Mouse (Mus musculus): Measurements from ENCODE around the gene Mipol1.

Gene Mipol1

DNA sequence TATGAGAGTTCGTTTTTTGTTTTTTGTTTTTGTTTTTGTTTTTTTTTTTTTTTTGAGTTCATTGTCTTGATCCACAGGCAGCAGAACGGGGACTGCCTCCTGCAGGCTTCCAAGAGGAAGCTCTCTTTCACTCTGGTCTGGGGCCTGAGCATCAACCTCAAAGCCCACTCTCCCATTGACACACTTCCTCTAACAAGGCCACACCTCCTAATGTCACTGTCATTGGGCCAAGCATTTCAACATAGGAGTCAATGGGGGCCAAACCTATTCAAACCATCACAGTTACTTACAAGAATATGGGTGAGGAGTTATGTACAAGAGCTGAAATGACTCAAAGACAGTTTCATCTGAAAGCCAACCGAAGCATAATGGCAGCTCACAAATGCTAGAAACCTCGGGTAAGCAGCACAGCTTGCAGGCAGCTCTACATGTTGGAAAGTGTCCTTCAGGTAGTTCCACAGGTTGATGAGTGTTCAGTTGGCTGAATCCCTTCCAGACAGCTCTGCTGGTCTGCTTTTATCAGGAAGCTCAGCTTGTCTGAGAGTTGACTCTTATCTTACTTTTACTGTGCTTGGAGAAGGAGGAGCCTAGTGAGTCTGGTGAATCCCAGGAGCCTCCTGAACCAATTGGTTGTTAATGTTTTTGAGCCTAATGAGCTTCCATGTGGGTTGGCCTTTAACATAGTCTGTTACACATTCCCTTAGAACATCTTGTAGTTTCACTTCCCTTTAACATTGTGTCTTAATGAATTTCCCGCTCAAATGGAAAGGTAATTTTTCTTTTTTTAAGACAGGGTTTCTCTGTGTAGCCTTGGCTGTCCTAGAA, 13.7 kb downstream of the Mipol1 start:
- DNase-seq (ENCODE audit: low spot score), result no peak

DNA sequence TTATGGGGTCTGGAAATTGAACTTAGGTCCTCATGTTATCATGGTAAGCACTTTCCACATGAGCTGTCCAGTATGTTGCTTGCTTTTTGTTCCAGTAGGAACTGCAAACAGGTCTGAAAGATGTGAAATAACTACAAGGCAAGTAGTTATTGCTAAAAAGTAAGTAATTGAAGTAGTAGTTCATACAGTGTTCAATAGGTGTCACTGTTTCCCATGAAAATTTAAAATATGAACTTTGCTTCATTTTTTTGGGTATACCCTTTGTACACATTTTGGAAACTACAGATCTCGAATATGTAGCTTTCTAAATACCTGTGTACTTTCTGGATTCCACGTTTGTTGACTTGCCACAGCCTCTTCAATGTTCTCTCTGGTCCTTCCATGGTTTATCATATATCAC, 28.3 kb downstream of the Mipol1 start:
- DNase-seq (ENCODE audit: low spot score), result no peak

DNA sequence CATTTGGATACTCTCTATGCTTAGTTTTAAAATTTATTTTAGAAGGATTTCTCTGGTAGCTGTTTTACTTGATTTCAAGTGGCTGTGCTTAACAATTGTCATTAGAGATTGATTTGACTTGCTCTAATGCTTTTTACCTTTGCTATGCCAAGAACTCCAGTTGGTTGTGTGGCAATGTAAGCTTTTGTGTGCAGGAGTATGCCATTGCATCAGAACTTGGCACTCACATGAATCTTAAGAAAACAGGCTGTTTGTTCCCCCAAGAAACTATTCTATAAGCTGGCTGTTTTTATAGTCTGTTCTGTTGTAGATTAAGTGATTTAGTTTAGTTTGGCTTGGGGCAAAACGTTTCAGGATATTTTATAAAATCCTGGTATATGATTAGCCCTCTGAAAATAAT, 45.2 kb downstream of the Mipol1 start:
- DNase-seq (ENCODE audit: low spot score), result no peak

DNA sequence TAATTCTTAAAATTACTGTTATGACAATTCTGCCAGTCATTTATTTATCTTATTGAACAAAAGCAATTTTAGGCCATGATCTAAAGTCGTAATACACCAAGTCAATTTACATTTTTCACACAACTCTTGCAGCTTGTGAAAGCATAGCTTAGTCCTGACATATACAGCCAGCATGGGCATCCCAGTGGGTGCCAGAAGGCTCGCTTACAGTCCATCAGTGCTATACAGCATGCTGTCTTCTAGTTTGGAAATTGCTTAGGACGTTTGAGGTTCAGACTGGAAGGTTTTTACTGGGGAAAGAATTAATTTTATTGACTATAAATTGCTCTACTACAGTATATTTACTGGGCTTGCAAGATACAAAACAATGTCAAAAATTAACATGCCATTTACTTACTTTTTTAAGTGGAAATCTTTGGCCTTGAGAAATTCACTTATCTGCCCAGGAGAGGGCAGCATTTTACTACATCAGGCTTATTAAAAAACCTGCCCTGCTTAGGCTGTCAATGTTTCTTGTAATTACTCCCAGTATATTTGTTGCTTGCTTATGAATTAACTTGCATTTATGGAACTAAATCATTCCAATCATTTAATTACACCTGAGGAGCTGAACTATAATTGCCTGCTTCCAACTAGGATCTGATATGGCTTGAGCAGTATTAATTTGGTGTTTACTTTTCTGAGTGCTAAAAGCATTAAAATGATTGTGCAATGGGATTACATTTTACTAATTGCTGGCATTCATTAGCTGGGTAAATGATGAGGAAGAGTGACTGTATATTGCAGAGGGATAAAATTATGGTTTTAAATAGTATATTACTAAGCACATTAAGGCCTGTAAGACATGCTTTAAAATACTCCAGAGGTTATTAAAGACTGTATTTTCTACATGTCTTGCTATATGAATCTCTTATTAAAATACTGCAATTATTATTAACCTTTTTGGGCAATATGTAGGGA, 51.2 kb downstream of the Mipol1 start:
- DNase-seq (ENCODE audit: low spot score), result no peak

DNA sequence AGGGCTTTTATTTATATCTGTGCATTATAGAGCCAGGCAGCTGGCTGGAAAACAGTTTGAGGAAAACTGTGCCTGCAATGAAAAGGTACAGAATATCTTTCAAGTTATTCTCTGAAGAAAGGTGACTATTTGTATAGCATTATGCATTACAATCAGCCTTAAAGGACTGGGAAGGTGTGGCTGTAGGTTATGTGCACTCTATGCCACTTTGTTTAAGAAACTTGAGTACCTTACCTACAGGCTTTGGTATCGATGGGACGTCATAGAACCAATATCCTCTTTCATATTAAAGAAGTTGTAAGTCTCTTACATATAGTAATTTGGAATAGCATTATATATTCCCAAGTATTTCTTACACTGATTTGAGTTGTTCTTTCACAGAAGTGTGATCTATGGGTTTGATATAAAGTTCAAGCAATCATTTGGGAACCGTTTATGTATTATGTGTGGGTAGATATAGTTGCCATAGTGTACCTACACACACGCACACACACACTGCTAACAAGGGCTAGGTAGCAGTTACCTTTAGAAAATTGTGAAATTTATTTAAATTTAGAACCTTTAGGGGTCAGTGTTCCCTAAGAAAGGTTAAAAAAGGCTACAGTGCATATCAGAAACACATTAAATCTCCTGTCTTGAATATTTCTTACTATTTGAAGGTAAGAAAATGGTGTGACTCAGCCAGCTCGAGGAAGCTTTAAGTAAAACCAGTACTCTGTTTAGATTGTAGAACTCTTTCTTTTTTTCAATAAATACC, 55.3 kb downstream of the Mipol1 start:
- no peak for DNase-seq (ENCODE audit: low spot score)

DNA sequence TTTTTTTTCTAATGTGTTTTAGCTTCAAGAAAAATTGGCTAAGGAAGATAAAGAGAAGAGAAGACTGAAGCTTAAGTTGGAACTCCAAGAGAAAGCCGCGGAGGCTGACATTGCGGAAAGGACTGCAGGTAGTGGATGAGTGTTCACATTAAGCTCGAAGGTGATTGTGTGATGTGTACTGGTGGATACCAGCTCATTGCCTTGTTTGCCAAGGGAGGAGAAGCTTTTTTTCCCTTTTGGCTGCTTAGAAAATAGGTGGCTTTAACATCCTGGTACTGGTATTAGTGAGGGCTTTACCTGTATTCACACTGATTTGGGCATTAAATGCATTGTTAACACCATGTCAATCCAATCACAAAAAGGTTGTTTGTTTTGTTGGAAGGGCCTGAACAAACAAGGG, 77.1 kb downstream of the Mipol1 start:
- no peak for DNase-seq (ENCODE audit: low spot score)

DNA sequence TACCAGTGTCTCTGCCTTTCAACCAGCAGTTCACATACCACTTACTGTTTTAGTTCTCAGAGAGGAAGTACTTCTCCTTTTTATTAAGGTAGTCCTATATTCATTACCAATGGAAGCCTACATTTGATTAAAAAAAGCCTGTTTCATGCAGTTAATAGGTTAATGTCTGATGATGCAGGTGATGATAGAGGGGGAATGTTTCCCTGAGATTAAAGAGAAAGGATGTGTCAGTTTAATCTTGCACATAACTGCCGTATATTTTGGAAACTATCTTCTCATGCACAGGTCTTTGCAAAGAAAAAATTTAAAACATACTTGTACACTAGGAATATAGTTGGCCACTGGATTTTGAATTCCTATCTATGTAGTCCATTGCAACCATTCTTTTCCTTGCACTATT, 77.5 kb downstream of the Mipol1 start:
- no peak for DNase-seq (ENCODE audit: low spot score)

DNA sequence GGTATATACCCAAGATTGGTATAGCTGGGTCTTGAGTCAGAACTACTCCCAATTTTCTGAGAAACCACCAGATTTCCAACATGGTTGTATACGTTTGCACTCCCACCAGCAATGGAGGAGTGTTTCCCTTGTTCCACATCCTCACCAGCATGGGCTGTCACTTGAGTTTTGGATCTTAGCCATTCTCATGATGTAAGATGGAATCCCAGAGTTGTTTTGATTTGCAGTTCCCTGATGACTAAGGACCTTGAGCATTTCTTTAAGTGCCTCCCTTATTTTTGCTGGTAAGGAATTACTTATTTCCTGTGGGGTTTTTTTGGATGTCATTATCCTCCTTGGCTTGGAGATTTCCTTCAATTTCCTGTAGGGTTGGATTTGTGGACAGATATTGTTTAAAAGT, 108.8 kb downstream of the Mipol1 start:
- no peak for DNase-seq (ENCODE audit: low spot score)

DNA sequence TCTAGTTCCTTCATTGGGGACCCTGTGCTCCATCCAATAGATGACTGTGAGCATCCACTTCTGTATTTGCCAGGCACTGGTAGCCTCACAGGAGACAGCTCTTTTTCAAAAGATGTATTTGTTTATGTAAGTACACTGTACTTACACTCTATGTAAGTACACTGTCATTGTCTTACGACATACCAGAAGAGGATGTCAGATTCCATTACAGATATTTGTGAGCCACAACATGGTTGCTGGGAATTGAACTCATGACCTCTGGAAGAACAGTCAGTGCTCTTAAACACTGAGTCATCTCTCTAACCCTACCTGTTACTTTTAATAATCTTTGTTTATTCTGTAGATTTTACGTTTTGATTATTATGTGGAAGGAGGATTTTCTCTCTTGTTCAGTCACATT, 109.9 kb downstream of the Mipol1 start:
- no peak for DNase-seq (ENCODE audit: low spot score)

DNA sequence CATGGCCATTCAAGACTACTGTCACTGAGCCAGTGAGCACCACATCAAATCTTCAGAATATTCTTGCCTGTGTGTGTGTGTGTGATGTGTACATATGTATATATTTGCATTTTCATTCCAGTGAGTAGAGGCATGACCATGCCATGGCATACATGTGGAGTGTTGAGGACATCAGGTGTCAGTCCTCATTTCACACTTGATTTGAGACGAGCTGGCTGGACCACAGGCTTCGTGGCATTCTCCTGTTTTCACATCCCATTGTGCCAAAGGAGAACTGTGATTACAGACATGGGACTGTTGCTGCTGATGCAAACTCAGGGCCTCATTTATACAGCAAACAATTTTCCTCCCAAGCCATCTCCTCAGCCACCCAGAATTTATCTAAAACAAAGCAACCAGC, 132.5 kb downstream of the Mipol1 start:
- no peak for DNase-seq (ENCODE audit: low spot score)

DNA sequence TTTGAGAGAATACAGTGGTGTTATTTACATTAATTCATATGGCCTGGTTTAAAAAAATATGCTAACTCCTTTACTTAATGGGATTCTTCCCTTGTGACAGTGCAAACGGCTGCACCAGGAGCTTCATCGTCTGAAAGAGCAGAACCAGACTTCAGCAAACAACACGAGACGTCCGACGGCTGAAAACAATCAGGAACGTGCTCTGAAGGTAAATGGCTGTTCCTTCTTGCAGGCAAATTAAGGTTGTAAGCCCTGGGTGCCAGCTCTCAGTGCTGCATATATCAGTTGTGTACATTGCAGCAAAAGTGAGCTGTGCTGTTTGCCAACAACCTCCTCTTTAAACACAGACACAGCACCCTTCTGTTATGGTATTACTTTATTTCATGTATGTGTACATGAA, 133.8 kb downstream of the Mipol1 start:
- no peak for DNase-seq (ENCODE audit: low spot score)

DNA sequence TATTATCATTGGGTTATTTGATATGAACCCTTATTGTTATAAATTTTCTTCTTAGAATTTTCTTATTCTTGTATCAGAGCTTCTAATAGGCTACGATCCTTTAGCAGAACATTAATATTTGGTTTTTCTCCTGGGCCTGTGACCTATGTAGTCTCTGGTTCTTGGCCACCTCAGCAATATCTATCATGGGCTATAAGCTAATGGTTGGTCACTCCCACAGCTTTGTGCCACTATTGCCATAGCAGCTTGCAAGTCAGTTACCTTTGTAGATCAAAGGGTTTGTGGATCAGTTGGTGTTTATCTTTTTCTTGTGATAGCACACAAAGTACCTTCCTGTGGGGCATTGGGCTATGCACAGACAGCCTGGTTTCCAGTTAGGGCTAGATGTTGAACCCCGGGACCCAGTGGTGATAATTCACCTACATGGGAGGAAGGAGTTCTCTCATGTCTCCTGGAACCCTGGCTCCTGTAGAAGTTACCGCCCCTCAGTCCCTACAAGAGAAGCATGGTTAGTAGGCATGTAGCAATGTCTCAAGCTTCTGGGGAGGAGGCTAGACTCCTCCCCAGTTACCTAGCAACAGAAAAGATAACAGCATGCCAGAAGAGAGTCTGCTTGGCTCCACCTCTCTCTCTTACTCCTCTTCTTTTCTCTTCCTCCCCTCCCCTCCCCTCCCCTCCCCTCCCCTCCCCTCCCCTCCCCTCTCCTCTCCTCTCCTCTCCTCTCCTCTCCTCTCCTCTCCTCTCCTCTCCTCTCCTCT, 141.7 kb downstream of the Mipol1 start:
- DNase-seq (ENCODE audit: low spot score), result no peak

DNA sequence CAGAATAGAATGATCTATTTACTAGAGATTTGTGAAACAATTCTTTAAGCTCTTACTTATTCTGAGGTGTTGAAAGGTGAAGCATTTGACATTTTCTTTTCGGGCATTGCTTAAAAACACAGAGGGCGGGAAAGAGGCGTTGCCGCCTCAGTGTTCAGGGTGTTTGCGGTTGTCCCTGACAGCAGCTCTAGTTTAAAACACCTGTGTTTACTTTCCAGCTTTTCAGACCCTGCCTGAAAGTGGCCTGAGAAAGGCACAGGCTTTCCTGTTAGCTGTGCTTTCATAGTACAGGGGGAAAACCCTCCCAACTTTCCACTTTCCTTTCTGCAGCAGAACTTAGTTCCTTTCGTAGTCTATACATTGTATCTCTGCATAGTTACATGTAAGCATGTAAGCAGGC, 152.6 kb downstream of the Mipol1 start:
- no peak for DNase-seq (ENCODE audit: low spot score)

DNA sequence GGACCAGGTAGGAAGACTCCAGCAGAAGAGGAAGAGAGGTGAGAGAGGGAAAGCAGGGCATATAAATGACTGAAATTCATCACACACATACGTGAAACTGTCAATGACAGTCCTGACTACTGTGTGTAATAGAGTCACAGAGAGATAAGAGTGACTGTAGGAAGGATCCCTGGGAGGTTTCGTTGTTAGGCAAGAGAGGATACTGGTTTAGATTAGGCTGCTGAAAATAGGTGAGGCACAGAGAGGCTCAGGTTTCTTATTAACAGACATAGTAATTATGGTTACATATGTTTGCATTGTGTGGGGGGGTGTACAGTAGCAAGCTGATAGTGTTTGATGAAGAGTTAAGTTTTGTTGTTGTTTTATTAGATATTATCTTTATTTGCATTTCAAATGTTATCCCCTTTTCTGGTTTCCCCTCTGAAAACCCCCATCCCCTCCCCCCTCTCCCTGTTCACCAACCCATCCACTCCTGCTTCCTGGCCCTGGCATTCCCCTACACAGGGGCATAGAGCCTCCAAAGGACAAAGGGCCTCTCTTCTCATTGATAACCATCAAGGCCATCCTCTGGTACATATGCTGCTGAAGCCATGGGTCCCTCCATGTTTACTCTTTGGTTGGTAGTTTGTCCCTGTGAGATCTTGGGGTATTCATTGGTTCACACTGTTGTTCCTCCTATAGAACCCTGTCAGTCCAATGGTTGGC, 157.5 kb downstream of the Mipol1 start:
- DNase-seq (ENCODE audit: low spot score), result no peak

DNA sequence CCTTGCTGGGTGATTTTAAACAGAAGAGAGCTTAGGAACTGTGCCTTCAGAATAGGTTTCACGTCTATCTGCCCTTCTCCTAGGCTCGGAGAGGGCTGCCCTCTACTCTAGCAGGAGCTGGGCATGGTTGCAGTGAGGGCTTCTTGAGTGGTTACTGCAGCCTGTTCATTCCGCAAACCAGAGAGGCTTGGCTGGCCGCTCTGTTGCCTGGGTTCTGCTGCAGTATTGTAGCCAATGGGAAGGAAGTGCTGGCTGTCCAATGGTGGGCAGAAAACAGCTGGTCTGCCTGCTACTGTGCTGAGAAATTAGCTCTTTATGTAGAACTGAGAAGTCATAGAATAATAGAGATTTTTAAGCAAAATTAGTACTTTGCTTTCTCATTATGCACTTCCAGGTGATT, 169.3 kb downstream of the Mipol1 start:
- no peak for DNase-seq (ENCODE audit: low spot score)

DNA sequence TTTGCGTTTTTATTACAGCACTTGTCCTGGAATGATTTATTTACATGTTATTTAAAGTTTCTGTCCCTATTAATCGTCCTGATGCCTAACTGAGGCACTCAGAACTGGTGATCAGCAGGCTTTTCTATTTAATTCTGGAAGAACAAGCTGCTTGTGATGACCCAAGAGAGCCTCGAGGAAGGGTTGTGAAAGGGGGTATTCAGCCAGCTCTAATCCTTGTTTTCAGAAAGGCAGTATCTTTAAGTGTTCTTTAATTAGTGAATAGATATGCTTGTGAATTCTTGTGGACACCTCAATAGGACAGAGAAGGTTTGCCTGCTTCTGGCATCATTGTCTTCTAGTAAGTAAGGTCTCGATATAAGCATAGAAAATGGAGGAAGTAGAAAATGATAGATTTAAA, 170.0 kb downstream of the Mipol1 start:
- no peak for DNase-seq (ENCODE audit: low spot score)

DNA sequence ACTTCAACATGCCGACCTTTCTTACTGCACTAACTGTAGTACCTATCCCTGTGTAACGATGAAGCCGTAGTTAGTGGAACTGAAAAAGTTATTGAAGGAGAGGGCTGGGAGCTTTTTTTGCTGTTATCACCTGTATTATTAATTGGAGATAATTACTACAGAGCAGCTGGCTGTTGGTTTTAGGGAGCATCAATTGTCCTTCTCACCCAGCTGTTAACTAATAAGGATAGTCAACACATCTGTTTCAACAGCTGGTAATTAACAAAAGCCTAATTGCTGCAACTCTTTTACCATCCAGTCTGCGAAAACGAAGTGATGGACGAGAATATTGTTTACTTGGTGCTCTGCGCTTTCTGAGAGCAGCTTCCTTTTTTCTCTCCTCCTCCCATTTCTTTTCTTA, 170.9 kb downstream of the Mipol1 start:
- DNase-seq (ENCODE audit: low spot score), result no peak

DNA sequence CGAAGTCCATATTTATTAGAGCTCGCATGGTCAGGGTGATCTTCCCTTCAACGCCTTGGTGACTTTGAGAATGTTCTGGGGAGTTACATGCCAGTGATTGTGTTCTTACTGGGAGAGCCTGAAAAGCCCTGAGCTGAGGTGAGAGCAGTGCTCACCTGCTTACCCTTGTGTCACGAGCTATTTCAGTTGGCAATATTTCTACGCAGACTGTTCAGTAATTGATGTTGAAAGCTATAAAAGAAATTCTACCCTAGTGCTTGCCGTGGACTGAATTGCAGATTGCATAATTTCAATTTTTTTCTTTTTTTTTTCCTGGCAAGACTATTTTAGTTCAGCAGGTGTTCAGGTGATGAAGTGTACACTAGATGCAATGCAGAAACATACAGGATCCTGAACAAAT, 172.1 kb downstream of the Mipol1 start:
- DNase-seq (ENCODE audit: low spot score), result no peak

DNA sequence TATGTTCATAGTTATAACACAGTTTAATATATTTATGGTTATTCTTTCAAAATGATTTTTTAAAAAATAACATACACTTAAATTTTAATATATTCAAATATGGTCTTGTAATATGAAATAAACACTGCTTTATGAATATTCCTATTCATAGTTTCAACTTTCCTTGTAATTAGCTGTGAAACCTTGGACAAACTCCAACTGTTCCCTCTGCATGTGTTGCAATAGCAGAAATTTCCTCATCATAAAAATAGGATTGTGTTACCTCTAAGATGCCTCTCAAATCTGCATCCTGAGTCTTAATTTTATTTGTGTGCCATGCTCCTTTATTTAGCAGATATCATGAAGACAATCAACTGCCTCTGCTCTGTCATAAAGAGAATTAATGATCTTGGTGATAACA, 179.7 kb downstream of the Mipol1 start:
- DNase-seq (ENCODE audit: low spot score), result no peak

DNA sequence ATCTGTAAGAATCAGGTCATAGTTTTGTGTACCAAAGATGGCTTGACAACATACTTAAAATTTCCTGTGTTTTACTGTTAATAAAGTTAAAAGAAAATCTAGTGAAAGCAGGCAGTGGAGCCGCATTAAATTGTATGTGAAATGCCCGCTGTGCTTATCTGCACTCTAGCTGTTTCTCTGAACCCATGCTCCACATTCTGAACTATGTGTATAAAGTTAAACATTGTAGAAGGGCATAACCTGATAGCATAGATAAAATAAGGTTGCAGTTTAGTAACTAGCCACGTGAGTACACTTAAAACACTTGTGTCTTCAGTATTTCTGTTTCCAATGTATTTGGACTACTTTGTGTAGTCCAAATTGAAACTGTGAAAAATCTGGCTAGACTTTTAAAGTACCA, 183.6 kb downstream of the Mipol1 start:
- no peak for DNase-seq (ENCODE audit: low spot score)

DNA sequence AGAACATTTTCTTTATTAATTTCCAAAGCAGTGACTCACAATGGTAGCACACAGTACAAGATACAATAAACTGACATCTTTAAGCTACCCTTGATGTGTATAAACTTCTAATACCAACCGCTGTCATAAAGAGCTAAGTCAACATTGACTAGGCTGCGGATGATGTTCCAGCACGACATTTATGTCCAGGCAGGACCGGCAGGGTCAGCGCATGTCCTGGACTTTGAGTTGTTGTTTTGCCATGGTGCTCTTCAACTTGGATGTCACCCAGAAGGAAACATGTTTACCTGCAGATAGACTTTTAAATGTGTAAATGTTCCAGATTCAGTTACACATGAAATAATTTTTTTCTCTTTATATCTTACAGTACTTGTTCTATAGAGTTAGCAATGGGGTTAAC, 194.7 kb downstream of the Mipol1 start:
- DNase-seq (ENCODE audit: low spot score), result no peak

All from testis, postnatal 14 days (tissue).